Mouse (Mus musculus) yolk sac, embryonic 10.5 days (tissue): ENCODE data around the gene Ttc27.

ENCODE experiments used
- DNase-seq: peaks from one replicate; pipeline ENCODE4 v3.0.0-alpha.2; 2017; ENCODE audit warnings: low spot score

The Ttc27 gene

DNA sequence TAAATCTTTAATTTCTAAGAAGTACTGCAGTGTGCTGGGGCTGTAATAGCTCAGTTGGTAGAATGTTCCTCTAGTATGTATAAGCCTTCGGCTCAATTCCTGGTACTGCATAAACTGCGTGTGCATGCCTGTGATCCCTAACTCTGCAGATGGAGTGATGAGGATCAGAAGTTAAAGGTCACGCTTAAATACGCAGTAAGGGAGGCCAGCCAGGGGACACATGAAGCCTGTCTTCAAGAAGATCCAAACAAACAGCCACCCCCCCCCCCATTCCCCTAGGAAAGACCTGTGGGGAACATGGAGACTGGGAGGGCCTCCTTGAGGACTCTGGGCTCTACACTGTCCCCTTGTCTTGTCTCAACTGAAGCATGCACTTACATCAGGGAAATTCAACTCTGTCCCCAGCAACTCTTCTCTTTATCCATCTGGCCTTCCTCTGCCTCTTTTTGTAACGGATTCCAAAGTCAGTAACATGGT lies 36.1 kb downstream of the Ttc27 start:
- DNase-seq: no peak

DNA sequence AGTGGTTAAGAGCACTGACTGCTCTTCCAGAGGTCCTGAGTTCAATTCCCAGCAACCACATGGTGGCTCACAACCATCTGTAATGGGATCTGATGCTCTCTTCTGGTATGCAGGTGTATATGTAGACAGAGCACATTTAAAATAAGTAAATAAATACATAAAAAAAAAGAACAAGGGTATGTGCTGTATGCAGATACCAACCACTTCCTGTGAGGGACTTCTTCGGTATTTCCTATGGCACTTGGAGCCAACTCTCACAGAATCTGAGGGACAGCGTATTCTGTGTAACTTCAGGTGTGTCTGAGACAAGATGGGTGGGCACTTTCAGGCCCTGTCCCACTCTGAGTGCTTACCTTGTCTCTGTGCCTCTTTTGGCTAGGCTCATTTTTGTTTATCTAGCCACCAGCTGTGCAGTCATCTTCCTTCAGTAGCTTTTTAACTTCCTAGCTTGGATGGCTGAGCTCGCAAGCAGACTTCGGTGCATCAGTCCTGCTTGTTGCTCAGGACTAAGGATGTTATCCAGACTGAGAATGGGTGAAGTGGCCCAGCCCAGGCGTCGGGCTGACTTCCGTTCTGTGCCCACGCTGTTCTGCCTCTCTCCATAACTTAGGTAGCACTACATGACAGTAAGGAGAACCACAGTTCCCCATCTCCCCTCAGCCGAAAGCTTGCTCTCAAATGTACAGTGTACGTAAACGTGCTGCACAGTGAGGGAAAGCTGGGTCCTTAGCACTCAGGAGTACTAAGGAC lies 37.0 kb downstream of the Ttc27 start:
- no peak for DNase-seq

DNA sequence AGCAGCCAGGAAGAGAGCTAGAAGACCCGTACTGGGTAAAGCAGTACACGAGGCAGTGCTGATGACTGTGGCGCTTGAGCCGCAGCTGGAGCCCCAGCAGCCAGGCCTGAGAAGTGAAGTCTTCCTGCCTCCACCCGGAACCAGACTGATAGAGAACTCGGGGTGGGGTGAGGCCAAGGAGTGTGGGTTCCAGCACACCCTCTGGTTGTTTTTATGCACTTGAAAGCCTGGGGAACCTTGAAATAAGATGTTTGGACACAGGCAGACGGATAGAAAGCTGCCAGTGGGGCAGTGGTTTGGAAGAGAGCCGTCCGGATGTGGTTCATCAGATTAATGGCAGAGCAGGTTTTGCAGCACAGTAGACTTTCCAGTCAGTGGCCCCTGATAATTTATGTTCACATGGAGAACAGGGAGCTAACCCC lies 51.9 kb downstream of the Ttc27 start:
- DNase-seq: no peak

DNA sequence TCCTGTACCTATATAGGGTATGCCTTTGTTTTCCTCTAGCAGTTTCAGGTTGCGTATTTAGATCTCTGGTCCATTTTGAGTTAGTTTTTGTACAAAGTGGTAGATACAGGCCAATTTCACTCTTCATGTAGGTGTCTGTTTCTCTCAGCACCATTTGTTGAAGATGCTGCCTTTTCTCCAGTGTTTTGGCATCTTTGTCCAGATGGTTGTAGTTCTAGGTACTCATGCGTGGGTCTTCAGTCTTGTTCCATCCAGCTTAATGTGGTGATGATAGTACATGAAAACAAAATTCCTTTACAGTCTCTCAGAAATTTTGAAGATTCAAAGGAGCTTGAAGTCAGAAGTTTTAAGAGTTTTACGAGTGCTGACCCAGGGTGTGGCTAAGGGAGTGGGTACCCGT lies 54.8 kb downstream of the Ttc27 start:
- no peak for DNase-seq

DNA sequence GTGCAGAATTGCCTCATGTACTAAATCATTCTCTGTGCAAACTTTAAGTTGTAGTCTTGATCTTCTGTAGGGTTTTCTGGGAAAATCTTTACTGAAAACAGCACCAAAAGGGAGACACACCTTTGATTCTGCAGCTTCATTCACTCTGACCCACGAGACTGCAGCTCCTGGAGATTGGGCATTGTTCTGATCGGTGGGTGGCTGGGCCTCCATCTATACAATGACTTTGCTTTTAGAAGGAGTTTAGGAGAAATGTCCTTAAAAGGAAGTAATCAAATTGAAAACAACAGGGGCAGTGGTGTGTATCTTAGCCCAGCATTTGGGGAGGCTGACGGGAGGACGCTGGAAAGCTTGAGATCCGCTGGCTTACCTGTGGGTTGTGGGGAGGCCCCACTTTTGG lies 56.0 kb downstream of the Ttc27 start:
- no peak for DNase-seq

DNA sequence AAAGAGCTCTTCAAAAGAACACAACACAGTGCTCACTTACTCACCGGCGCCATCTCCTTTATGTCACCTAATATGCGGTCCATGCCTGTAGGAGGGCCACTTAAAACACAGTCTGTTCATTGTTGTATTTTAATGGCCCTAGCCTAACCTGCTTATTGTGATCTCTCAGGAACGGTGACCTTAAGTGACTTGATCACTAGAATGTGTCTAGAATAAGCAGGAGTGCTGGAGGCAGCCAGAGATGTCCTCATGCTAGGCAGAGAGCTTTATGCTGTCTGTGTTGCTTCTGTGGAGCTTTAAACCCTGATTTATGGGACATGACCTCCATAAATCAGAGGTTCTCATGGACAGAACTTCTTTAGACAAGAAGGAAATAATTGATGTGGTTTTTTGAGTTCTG lies 62.6 kb downstream of the Ttc27 start:
- DNase-seq: no peak

DNA sequence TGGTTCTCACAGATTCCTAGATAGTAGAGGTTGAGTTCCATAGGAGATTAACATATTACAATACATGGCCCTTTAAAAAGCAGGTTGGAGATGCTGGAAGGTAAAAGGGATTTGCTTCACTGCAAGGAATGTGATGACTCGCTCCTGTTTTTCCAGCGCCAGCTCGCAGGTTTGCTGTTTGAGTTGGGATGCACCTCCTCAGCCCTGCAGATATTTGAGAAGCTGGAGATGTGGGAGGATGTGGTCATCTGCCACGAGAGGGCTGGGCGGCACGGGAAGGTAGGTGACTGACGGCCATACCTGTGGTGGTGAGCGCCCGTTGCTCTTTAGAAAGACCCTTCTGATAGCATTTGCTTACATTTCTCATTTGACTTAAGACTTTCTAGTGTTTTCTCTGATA lies 63.1 kb downstream of the Ttc27 start:
- DNase-seq: no peak

DNA sequence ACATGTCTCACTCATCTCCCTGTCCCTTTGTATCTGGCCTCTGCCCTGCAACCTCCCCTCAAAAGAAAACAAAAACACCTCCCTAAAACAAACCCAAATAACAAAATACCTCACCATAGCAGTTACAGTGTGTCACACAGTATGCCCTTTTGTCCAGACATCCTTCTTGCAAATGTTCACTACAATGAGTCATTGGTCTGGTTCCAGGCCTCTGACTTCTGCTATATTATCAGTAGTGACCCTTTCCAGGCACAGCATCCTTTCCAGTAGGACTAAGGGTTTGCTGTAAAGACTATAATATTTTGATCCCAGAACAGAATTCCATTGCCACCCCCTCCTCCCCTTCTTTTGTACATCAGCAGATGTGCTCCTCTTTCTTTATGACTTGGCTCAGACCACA lies 64.4 kb downstream of the Ttc27 start:
- no peak for DNase-seq

DNA sequence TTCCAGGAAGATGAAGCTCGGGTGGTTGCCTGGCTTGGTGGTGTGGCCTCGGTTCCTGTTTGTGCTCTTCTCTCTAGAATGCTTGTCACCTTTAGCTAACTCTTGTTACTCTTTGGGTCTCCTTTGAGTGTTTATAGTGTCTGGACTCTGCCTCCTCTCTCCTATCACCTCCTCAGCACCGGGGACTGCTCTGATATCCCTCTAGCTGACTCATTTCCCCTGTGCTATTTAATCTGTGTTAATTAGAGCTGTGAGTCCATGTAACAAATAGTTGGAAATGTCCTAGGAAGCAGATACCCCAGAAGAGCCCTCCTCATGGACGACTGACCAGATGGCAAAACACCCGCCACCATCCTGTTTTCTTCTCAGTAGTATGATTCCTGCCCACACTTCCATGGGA lies 68.1 kb downstream of the Ttc27 start:
- DNase-seq: no peak

DNA sequence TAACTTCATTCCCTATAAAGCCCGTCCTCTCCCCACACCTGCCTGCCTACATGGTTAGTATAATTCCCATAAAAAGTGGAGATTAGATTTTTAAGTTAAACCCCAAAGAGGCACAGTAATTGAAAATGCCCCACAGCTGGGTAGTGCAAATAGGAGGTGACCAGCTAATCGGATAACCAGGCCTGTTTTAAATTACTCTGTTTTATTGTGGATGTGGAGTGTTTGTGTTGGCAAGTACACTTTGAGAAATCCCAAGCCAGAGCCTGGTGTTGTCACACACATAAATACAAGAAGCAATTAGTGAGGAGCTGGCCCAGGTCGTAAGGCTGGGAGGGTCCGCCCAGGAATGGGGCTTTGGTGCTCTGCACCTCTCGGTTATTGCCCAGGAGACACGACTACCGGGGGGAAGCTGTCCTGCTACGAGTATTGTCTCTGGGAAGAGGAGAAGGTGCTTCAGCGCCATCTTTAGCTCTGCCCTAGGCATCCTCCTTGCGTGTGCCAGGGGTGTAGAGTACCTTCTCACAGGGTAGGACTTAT lies 68.7 kb downstream of the Ttc27 start:
- DNase-seq: no peak

DNA sequence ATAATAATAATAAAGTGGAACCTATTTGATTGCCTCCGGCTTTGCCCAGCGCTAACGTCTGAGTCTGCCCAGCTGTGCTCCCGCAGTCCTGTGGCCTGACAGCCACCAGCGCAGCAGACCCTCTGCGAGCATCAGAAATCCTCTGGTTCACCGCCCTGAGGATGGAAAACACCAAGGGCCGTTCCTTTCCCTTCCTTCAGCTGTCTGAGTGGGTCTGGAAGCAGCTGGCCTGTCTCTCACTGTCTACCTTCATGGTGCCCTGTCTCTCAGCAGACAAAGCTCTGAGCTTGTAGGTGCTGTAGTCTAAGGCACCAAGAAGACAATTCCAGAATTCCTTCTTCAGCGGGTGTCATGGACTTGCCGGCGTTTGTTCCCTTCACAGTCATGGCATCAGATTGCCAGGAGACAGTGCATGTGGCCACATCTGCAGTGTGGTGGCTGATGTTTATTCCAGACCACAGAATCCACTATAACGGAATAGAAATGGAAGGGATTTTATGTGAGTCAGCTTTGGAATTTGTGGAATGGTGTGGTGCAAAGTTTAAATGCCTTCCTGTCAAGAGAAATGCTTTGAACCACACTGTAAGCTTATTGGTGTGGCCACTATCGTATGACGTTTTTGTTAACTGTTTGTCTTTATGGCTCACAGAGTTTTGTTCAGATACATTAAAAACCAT lies 78.6 kb downstream of the Ttc27 start:
- DNase-seq: no peak

DNA sequence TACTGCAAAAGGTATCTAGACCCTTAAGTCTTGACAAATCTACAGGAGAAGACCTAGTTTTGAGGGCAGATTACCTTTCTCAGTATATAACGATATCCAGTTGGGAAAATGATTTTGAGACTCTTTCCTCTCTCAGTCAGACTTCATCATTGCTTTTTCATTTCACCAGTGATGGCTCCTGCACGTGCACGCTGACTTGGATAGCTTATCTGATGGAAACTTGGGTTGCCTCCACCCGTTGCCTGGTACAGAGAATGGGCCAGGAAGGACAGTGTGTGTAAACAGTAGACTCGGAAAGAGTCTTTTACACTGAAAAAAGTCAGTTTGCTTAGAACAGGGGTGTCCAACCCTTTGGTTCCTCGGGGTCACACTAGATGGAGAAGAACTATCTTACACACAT lies 82.3 kb downstream of the Ttc27 start:
- no peak for DNase-seq

DNA sequence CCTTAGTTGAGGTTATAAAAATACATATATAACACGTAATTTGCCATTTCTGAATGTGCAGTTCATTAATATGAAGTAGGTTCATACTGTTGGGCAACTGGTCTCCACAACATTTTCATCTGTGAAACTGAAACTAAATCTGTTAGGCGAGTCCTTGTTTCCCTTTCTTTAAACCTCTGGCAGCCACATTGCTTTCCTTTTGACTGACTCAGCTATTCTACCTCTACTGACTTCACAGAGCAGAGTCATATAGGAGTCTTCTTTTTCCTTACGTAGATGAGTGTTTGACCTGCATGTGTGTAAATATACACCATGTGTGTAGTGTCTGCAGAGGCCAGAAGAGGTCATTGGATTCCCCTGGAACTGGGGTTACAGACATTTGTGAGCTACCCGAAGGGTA lies 85.2 kb downstream of the Ttc27 start:
- DNase-seq: no peak

DNA sequence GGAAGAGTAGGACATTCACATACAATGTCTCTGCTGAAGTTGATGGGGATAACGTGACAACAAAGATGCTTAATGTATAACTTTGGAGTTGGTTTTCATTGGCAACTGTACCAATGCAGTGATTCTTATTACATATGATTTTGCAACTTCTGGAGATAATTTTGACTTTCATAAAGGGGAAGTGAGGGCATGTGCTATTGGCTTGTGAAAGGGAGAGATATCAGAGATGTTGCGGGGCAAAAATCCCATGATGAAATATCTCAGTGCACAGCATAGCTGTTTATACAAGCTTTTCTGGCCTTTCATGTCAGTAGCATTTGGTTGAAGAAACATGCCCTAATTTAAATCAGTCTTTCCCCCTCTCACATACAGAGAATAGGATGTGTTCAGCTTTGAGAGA lies 86.3 kb downstream of the Ttc27 start:
- DNase-seq: no peak

DNA sequence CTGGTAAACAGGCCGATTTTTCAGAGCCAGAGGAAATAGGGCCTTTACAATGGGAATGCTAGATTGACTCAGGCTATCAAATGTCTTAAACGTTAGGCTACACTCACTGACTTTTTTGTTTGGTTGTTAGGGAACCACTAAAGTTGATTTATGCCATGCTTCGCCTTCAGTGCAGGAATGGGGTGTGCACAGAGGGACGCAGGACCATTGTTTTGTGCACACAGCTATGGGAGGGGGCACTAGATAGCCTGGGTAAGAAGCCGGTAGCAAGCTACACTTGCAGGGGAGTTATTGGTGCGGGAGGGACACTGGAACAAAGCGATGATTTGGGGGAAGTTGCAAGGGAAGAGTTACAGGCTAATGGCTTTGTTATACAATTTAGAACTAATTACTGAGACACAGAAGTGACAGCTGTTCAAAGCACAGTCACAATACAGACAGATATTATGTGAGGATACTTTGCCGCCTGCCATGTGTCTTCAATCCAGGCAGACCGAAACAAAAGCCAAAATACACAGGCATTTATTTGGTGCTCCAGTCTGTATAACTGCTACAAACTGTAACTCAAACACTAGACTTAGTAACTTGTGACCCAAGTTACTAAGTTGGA lies 86.9 kb downstream of the Ttc27 start:
- DNase-seq: no peak

DNA sequence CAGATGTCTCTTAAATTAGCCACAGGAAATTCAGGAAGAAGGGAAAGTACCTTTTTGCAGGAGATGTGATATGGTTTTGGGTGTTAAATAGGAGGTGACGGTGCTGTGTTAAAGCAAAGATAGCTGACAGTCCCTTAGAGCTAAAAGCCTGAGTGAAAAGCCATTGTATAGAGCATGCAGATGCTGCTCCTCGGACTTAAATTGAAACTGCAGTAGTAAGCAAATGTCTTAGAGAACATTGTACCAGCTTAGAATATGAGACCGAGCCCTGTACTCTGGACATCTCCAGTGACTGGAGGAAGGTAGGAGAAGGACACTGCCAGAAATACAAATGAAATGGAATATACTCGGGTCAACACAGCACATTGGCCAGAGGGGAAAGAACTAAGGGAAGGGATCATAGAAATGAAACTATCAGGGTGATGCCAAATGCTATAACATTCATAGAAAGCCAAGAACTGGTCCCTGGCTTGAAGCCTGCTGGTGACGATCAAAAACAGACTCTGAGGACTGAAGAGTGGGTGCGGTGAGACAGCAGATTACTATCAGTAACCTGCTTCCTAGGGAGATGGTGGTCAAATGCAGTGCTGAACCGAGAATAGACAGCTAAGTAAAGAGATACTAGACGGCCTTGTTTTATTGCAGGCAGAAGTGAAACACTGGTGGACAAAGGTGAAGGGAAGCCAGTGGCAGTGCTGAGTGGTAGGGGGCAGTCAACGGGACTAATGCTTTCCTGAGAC lies 90.1 kb downstream of the Ttc27 start:
- DNase-seq: no peak

DNA sequence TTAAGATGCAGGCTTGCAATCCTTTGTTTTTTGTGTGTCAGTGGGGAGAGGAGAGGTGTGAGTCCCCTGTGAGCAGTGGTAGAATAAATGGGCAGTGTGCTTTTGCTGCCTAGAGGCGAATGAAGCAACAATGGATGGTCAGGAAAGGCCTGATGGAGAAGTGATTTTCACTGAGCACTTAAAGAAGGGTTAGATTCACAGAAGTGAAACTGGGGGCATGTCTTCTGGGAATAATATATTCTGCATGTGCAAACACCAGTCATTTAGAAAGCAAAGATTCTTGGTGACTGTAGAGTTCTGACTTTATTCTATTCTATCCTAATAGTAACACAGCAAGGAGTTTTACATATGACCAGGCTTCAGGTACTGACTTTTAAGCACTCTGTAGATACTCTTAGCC lies 90.8 kb downstream of the Ttc27 start:
- DNase-seq: no peak

DNA sequence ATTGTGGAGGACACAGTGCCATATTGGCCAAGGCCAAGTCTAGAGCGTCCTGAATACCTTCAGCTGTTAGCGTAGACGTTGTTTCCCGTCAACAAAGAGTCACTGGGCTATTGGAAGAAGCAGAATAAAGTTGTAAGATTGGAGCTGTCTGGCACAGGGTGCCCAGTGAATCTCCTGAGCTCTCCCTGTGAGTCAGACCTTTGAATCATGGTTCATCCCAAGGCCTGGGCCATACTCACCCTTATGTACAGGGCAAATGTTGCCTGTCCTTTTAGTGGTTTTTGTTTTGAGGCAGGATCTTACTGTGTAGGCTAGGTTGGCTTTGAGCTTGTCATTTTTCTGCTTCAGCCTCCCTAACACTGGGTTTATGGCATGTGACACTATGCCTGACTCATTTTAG lies 91.4 kb downstream of the Ttc27 start:
- DNase-seq: no peak

DNA sequence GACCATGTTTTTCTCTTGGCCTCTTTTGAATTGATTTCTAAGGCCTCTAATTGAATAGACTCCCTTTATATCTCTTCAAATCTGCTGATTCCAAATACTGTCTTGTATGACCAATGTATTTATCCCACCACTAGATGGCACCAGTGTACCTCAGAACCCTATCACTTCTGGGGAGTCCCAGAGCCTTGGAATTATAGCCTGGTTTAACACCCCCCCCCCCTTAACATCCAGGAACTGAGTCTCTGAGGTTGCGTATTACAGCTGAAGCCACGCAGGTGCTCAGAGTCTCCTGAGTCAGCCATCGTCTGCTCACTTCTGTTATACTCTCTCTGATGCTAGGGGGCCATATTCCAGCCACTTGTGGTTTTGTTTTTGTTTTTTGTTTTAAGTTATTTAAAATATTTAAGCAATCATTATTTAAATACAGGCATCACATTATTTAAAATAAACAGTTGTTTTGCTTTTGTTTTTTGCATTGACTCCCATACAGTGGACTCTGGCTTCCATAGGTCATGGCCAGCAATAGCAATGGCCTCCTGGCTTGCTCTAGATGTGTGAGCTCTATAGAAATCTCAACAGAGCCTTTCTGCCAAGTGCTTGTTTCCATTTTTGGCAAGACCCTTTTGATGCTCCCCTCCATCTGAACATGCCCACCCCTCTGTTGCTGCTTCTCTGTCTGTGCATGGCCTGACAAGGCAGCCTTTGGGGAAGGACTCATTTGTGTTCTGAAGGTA lies 93.5 kb downstream of the Ttc27 start:
- DNase-seq: peak; percentile 40

DNA sequence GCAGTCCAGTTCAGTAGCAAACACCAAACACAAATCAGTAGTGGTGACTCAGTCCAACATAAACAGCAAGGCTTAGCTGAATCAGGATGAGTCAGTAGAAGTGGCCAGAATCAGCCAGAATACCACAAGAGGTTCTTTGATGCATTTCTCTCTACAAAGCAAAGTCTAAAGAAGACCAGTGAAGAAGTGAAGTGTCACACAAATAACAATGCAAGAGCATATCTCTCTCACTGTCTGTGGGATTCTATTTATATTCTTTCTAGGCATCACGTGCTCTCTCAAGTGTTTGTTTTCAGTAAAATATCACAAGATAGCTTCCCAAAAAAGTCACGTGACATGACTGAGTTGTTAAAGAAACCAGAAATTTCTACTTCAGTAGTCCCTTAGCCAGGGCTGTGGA lies 102.2 kb downstream of the Ttc27 start:
- no peak for DNase-seq

DNA sequence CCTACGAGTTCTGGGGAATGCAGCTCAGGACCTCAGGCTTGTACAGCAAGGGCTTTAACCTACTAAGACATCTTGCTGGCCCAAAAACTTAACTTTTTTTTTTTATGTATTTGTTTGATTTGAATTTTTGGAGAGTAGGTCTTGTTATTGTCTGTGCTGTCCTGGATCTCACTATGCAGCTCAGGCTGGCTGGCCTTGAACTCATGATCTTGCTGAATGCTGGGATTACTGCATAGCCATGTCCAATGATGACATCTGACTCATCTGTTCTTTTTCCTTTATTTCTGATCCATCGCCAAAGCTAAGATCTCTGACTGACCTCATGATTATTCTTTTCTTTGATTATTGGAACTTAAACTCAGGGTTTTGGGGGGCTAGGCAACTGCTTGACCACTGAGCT lies 113.3 kb downstream of the Ttc27 start:
- DNase-seq: no peak

DNA sequence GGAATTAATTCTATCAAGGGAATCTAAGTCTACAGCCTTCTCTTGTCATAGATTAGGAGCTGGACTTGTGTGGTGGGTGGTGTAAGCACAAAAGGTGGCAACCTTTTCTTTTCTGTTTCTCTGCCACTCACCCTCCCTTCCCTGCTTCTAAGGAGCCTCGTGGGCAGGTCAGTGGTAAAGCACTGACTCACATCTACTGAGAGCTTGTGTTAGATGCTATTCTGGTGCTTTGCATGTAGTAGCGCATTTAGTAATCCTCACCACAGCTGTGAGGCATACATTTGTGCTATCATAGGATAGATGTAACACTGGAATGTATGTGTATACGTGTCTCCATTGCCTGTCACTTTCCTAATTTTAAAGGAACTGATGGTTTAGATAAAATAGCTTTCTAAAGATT lies 124.2 kb downstream of the Ttc27 start:
- no peak for DNase-seq
